Mouse (Mus musculus): ENCODE measurements around the gene Cldn3.
"Not testable (repeated sequence)": the region's sequence is repeated elsewhere in the genome, so short reads cannot be mapped to it uniquely, and the experiment has no call there.

Cldn3 gene

GRCm38 (mm10) chr5:134985633-134986297 is at the start of gene Cldn3:
Gene Cldn3, plus strand, starts transcription at chr5:134986214.
- DNase-seq (ENCODE audit: low spot score in 2 of 2): no peak

GRCm38 (mm10) chr5:134936626-134937185 is 49.3 kb upstream of the Cldn3 start:
- DNase-seq (ENCODE audit: low spot score in 2 of 2): no peak

- DNase-seq (ENCODE audit: low spot score in 2 of 2): no peak
These were observed 46.9 kb upstream of the Cldn3 start for GRCm38 (mm10) chr5:134939069-134939468.

- DNase-seq (ENCODE audit: low spot score in 2 of 2): not testable (repeated sequence)
These were observed 46.5 kb upstream of the Cldn3 start for GRCm38 (mm10) chr5:134939554-134939953.

- no peak for DNase-seq (ENCODE audit: low spot score in 2 of 2)
These were observed 44.4 kb upstream of the Cldn3 start for GRCm38 (mm10) chr5:134941472-134942209.

GRCm38 (mm10) chr5:134942740-134943139 is 43.3 kb upstream of the Cldn3 start:
- no peak for DNase-seq (ENCODE audit: low spot score in 2 of 2)

- DNase-seq (ENCODE audit: low spot score in 2 of 2): no peak
These were observed 41.8 kb upstream of the Cldn3 start for GRCm38 (mm10) chr5:134944179-134944578.

- no peak for DNase-seq (ENCODE audit: low spot score in 2 of 2)
These were observed 40.6 kb upstream of the Cldn3 start for GRCm38 (mm10) chr5:134945266-134945959.

GRCm38 (mm10) chr5:134946063-134946856 is 39.8 kb upstream of the Cldn3 start:
- no peak for DNase-seq (ENCODE audit: low spot score in 2 of 2)

GRCm38 (mm10) chr5:134946857-134947255 is 39.2 kb upstream of the Cldn3 start, which contains the start of gene Cldn4:
Gene Cldn4, minus strand, starts transcription at chr5:134946934.
- no peak for DNase-seq (ENCODE audit: low spot score in 2 of 2)

- no peak for DNase-seq (ENCODE audit: low spot score in 2 of 2)
These were observed 38.5 kb upstream of the Cldn3 start for GRCm38 (mm10) chr5:134947420-134948084.

- no peak for DNase-seq (ENCODE audit: low spot score in 2 of 2)
These were observed 38.0 kb upstream of the Cldn3 start for GRCm38 (mm10) chr5:134948085-134948439.

- DNase-seq (ENCODE audit: low spot score in 2 of 2): no peak
These were observed 34.7 kb upstream of the Cldn3 start for GRCm38 (mm10) chr5:134951053-134951884.

- DNase-seq (ENCODE audit: low spot score in 2 of 2): no peak
These were observed 30.5 kb upstream of the Cldn3 start for GRCm38 (mm10) chr5:134955491-134955890.

GRCm38 (mm10) chr5:134959114-134959513 is 26.9 kb upstream of the Cldn3 start:
- DNase-seq (ENCODE audit: low spot score in 2 of 2): no peak

- DNase-seq (ENCODE audit: low spot score in 2 of 2): no peak
These were observed 25.6 kb upstream of the Cldn3 start for GRCm38 (mm10) chr5:134960430-134960829.

- no peak for DNase-seq (ENCODE audit: low spot score in 2 of 2)
These were observed 24.5 kb upstream of the Cldn3 start for GRCm38 (mm10) chr5:134961519-134961918.

- no peak for DNase-seq (ENCODE audit: low spot score in 2 of 2)
These were observed 22.5 kb upstream of the Cldn3 start for GRCm38 (mm10) chr5:134963546-134963945.

GRCm38 (mm10) chr5:134964655-134965054 is 21.4 kb upstream of the Cldn3 start:
- not testable (repeated sequence) for DNase-seq (ENCODE audit: low spot score in 2 of 2)

GRCm38 (mm10) chr5:134965473-134965851 is 20.6 kb upstream of the Cldn3 start:
- peak in 1 of 2 experiments; percentile 86 for DNase-seq (ENCODE audit: low spot score in 2 of 2)
